Mouse (Mus musculus): Measurements from ENCODE around the gene Fblim1.

The Fblim1 gene

DNA sequence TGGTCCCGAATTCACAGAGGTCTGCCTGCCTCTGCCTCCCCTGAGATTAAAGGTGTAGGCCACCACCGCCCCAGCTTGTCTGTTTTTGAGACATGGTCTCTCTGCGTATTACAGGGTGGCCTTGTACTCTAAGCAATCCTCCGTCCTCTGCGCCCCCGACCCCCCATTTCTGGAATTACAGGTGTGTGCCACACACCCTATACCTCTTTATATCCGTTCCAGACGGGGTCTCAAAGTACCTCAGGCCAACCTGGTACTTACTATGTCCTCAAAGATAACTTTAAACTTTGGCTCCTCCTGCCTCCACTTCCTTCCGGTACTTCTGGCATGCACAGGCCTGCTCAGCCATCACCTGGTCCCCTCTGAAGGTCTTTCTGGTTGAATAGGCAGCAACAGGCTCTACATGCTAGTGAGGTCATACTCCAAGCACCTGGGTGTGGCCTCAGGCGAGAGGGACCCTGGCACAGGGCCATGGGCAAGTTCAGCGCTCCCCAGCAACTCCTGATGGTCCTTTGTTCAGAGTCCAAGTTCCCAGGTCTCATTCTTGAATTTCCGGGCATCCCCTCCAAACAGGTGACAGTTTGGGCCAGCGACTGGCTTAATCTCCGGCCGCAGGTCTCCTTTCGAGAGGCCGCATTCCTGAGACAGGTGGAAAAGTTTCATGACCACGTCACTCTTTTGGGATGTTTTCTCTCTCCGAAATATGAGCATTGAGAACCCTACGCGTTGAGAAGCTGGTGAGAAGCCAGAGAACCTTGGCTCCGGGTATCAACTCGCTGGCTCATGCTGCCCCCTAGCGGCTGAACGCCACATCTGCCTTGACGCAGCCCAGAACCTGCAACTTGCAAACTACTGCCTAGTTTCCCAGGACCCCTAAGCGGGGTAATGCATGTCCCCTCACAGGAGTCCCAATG is 30.9 kb downstream of the Fblim1 start:
- in situ Hi-C loops (cut with MboI; ENCODE audit: unreplicated experiment in 2 of 2): loop anchor here in 1 of 2 experiments (10.0 to 25.0 kb wide), 2 partner anchors 170 to 313 kb away; no protein-coding TSS in a partner anchor

DNA sequence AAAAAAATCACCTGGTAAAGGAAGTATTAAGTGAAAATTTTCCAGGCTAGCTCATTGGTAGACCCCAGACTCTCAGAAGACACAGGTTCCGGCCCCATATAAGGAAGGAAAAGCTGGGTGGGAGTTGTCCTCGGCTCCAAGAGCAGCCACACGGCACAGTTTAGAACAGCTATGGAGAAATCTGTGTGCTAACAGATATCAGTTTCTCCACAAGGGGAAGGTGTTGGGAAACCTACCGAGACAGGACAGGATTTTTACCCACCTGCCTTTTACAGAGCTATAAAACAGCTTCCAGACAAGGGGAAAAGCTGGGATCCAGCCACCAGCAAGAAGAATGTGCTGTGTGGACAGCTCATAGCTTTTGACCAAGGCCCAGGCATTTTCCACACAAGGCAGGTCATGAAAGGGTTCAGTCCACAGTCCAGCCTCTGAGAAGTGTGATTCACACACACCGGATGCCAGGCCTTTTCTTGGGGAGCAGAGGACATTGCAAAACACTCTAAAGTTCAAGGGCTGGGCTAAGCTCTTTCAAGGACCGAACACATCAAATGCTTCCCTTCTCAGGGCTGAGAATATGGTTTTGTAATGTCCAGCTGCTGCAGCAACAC is 32.4 kb downstream of the Fblim1 start:
- in situ Hi-C loops (cut with MboI; ENCODE audit: unreplicated experiment in 2 of 2): loop anchor here in 1 of 2 experiments (10.0 kb wide), 1 partner anchor 169 kb away; no protein-coding TSS in a partner anchor

DNA sequence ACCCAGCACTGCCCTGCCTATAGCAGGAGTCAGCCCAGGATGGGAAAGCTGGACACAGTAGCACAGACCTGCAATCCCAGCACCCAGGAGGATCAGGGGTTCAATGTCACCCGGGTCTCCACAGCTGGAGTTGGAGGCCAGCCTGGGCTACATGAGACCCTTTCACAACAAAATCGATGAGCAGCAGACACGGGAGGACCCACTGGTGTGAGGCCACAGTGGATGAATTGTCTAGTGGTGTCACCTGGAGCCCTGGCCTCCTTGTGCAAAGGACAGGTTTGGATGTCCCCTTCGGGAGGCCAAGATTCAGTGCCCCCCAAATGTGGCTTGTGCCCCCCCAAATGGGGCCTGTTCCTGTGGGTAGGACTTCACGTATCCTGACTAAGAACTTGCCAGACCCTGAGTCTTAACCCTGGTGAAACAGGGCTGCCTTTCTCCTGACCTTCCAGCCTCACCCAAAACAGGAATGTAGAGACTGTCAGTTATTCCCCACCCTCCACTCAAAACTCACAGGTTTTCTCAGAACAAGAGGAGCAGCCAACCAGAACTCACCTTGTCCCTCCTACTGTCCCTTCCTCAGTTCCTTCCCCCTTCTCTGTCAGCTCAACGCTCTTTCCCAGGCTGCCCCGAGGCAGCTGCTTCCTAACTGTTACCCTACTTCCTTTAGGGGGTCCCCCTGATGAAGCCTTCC is 33.1 kb downstream of the Fblim1 start:
- in situ Hi-C loops (cut with MboI; ENCODE audit: unreplicated experiment in 2 of 2): loop anchor here in 1 of 2 experiments (10.0 kb wide), 1 partner anchor 168 kb away; no protein-coding TSS in a partner anchor

DNA sequence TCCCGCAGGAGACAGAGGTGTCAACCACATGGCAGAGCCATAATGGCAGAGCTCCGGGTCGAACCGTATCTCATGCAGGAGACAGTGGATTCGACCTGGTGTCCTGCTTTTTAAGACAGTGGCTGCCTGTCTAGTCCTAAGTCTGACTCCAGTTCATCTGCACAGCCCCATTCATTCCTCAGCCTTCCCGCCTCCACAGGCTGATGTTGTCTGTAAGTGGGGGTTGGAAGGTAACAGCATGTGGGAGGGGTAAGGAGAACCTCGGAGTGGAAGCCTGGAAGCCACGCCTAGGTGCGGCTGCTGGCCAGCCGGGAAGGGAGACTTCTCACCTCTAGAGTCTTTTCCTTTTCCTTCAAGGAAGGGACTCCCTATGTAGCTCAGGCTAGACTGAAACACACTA is 34.0 kb downstream of the Fblim1 start:
- in situ Hi-C loops (cut with MboI; ENCODE audit: unreplicated experiment in 2 of 2): loop anchor here in 1 of 2 experiments (10.0 kb wide), 1 partner anchor 167 kb away; no protein-coding TSS in a partner anchor

DNA sequence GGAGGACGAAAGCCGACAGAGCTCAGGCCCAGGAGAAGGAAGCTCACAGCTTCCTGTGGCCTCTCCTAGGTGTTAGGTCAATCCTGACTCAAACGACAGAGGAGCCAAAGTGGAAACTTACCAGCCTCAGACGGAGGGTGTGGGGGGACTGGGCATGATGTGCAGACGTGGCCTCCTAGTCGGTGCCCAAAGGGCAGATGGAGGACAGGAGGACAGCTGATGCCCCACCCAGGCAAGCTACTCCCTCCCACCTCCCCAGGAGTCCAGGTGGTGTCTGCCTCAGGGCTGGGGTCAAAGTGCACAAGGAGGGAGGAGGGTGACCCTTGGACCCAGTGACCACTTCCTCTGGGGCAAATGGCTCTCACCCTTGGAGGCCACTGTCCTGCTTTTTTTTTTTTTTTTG is 34.6 kb downstream of the Fblim1 start:
- in situ Hi-C loops (cut with MboI; ENCODE audit: unreplicated experiment in 2 of 2): loop anchor here in 1 of 2 experiments (10.0 kb wide), 1 partner anchor 167 kb away; no protein-coding TSS in a partner anchor

DNA sequence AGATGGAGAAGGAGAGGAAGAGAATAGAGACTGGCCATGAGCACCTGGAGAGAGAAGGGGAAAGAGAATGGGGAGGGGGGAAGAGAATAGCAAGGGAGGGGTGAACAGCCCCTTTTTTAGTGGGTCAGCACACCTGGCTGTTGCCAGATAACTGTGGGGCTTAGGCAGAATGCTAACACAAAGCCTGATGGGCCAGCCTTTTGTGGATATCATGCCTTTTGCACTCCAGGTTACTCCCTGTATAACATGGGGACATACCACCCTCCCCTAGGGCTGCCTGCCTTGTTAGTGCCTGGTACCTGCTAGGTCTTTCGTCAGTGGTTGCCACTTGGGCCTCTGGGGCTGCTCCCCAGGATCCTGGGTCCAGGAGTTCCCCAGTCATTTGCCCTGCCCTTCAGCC is 35.1 kb downstream of the Fblim1 start:
- in situ Hi-C loops (cut with MboI; ENCODE audit: unreplicated experiment in 2 of 2): loop anchor here in 1 of 2 experiments (10.0 kb wide), 1 partner anchor 166 kb away; no protein-coding TSS in a partner anchor

DNA sequence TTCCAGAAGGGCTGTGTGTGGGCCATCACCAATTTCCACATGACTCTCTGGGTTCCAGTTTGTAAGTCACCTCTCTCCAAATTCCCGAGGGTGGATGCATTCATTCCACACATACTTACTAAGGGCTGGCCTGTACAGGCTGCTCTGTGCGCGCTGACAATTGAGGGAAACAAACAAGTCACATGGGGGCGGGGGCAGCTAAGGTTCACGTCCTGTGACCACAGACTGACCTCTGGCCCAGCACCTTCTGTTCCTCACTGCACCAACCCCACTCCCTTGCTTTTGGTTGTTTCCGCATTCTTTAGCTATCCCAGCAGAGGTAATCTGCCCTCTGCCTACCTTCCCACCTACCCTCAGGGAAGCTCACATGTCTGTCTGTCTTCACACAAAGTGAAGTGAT is 35.9 kb downstream of the Fblim1 start:
- in situ Hi-C loops (cut with MboI; ENCODE audit: unreplicated experiment in 2 of 2): loop anchor here in 1 of 2 experiments (10.0 kb wide), 1 partner anchor 165 kb away; no protein-coding TSS in a partner anchor

DNA sequence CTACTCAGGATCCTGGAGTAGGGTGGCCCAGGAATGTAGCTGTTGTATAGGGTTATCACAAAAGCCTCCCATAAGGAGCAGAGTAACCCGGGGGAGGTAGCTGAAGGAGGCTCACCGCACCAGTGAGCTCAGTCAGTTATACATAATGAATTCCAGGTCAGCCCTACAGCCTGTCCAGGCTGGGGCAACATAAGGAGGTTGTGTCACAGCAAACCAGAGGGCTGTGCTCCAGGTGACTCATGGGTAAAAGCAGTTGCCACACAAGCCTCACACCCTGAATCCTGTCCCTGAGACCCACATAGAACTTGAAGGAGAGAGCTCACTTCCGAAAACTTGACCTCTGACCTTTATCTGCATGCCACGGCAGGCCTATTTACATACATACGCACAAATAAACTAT is 36.9 kb downstream of the Fblim1 start:
- in situ Hi-C loops (cut with MboI; ENCODE audit: unreplicated experiment in 2 of 2): loop anchor here (5.0 kb wide), 2 partner anchors 137 to 142 kb away; no protein-coding TSS in a partner anchor

DNA sequence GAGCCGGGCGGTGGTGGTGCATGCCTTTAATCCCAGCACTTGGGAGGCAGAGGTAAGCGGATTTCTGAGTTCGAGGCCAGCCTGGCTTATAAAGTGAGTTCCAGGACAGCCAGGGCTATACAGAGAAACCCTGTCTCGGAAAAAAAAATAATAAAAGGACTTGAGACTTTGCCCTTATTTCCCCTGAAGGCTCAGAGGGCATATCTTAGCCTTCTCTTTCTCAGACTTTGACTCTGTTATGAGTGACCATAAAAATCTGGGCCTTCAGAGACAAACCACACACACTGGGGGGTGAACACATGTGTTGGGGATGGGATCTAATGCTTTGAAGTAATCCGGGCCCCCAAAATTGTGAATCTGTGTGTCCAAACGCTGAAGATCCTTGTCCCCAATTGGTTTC is 38.7 kb downstream of the Fblim1 start:
- in situ Hi-C loops (cut with MboI; ENCODE audit: unreplicated experiment in 2 of 2): loop anchor here (5.0 kb wide), 2 partner anchors 135 to 140 kb away; no protein-coding TSS in a partner anchor

DNA sequence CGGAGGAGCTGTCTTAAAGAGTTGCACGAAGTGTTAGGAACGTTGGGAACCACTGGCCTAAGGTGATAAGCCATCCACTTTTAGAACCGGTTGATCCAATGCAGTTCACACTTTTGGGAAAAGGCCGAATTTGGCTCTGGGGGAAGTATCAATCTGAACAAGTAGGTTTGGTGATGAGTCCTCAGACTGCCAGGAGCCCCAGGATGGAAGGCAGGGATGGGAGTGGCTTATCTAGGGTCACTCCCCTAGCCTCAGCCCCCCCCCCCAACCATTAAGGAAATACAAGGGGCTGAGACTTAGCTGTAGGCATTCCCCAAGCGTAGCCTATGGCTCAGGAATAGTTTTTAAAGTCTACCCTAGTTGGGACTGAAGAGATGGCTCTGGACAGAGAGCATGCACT is 39.7 kb downstream of the Fblim1 start:
- in situ Hi-C loops (cut with MboI; ENCODE audit: unreplicated experiment in 2 of 2): loop anchor here (5.0 kb wide), 2 partner anchors 134 to 139 kb away; no protein-coding TSS in a partner anchor

DNA sequence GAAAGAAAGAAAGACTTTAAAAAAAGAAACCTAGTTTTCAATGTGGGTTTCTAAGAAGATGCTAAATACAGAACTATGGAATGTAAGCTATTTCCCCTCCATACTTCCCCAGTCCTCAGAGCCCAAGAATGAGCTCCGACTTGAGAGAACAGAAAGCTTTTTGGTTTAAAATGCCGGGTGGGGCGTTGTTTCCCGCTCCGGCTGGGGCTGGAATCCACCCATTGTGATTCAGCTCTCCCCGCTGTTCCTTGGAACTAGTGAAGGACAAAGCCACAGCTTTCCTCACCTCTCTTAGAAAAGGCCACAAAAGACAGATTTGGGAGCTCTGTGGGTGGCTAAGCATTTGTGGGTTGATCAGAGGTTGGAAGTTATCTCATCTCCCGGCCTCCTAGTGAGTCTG is 40.6 kb downstream of the Fblim1 start:
- in situ Hi-C loops (cut with MboI; ENCODE audit: unreplicated experiment in 2 of 2): loop anchor here (5.0 kb wide), 2 partner anchors 133 to 138 kb away; no protein-coding TSS in a partner anchor

DNA sequence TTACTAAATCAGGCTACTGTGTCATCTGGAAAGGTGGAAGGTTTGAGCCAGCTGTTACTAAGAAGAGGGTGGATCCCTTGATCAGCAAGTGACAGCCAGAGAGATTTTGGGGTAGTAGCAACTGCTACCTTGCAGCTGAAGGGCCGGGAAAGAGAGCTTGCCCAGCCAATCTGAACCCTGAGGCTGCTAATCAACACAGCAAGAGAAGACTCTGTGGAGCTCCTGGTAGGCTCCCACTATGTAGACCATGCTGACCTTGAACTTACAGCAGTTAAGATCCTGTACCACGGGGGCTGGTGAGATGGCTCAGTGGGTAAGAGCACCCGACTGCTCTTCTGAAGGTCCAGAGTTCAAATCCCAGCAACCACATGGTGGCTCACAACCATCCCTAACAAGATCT is 41.2 kb downstream of the Fblim1 start:
- in situ Hi-C loops (cut with MboI; ENCODE audit: unreplicated experiment in 2 of 2): loop anchor here (5.0 kb wide), 3 partner anchors 77 to 137 kb away; no protein-coding TSS in a partner anchor

DNA sequence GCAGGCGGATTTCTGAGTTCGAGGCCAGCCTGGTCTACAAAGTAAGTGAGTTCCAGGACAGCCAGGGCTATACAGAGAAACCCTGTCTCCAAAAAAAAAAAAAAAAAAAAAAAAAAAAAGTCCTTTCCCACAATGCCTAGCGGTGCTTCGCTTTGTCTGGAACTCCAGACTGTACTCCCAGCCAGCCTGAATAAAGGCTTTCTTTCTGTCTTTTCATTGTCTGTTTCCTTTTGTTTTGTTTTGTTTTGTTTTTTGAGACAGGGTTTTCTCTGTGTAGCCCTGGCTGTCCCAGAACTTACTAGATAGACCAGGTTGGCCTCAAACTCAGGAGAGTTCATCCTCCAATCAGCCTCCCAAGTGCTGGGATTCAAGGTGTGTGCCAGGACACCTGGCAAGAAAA is 41.7 kb downstream of the Fblim1 start:
- in situ Hi-C loops (cut with MboI; ENCODE audit: unreplicated experiment in 2 of 2): loop anchor here in 1 of 2 experiments (5.0 kb wide), 1 partner anchor 77 kb away; no protein-coding TSS in a partner anchor

DNA sequence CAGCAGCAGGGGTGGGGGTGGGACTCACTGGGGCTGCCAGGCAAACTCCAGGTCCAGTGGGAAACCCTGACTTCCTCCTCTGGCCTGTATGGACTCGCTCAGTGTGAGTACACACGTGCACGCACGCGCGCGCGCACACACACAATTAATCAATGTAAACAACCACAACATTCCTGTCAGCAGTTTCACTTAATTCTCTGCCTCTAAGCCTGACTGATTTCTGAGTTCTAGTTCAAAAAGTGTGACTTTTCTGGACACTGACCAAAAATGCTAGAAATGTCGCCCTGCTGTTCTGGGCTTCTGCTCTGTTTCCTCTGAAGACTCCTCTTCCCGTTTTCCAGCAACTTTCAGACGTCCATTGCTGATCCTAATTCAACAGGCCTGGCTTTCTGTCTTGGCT is 43.6 kb downstream of the Fblim1 start:
- in situ Hi-C loops (cut with MboI; ENCODE audit: unreplicated experiment in 2 of 2): loop anchor here in 1 of 2 experiments (5.0 kb wide), 1 partner anchor 75 kb away; no protein-coding TSS in a partner anchor

DNA sequence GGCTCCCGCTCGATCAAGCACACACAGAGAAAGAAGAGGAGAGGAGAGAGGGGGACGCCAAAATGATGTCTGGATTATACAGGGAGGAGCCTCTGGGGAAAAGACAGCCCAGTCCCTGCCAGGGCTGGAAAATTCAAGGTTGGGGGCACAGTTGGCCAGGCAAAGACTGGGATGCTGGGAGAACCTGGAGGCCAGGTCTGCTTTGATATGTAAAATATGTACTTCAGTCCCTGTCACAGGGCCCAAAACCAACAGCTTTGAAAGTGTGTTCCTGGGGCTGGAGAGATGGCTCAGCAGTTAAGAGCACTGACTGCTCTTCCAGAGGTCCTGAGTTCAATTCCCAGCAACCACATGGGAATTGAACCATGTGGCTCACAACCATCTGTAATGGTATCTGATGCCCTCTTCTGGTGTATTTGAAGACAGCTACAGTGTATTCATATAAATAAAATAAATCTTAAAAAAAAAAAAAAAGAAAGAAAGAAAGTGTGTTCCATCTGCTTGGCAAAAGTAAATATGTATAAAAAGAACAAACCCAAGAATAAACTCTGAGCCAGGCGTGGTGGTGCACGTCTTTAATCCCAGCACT is 44.5 kb downstream of the Fblim1 start:
- in situ Hi-C loops (cut with MboI; ENCODE audit: unreplicated experiment in 2 of 2): loop anchor here in 1 of 2 experiments (5.0 kb wide), 1 partner anchor 74 kb away; no protein-coding TSS in a partner anchor

DNA sequence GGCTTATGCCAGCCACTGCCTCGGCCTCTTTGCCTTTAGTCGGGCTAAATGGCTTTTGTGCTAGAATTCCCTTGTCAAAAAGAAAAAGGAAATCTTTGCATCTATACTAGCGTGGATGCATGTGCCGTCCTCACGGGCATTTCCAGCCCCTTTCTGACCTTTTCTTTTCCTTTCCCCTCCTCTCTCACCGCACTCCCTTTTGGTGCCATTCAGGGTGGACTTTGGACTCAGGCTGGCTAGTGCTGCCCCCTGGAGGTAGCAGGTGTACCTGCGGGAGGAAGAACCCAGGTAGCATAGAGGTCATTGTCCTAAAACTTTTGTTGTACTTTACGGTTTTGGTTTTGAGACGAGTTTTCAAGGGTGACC is 46.0 kb downstream of the Fblim1 start:
- in situ Hi-C loops (cut with MboI; ENCODE audit: unreplicated experiment in 2 of 2): loop anchor here (5.0 to 10.0 kb wide), 3 partner anchors 73 to 265 kb away; partner anchors contain the start of gene Ddi2 (in 1 of the 2)

DNA sequence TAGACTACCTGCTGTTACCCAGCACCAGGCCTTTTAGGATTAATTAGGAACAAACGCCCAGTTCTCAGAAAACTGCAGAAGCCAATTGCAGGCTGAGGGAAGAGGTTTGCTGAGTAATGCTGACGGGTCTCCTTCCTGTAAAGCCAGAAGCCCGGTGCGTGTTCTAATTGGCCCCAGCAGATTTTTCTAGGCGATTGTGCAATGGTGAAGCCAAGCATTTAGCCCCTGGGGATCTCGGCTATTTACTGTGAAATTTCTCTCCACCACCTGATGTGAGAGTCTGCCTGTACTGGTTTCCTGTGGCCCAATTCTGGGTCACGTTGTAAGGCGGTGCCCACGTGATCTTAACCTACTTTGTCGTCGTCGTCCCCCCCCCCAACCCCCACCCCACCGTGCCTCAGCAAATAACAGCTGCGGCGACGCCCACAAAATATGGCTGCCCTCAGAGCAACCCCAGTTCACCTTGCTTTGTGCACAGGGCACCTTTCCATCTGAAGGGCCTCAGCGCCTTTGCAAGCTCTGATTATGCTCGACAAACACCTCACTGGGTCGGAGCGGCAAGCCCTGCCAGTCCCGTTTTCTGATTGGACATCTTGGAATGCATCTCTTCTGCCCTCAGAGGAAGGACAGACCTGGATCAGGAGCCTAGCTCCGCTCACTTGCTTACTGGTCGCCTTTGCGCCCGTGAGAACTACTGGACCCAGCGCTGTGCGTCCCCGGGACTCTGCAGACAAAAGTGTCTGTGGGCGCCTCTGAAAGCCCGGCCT is 46.6 kb downstream of the Fblim1 start:
- in situ Hi-C loops (cut with MboI; ENCODE audit: unreplicated experiment in 2 of 2): loop anchor here in 1 of 2 experiments (5.0 to 10.0 kb wide), 3 partner anchors 72 to 265 kb away; partner anchors contain the start of gene Ddi2

DNA sequence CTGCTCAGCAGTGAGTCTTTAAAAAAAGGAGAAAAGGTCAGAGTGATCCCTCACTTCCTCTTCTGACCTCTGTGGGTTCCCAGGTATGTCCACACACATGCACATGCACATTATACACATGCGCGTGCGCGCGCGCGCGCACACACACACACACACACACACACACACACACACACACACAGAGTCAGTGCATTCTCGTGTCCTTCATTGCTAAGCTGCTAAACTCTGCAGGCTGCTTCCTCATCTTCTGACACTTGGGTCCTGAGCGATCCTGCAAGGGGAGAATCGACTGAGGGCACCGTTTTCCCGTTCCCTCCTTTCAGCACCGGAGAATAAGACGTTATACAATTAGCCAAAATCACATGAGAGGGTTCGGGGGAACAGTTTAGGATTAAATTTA is 47.2 kb downstream of the Fblim1 start:
- in situ Hi-C loops (cut with MboI; ENCODE audit: unreplicated experiment in 2 of 2): loop anchor here in 1 of 2 experiments (5.0 to 10.0 kb wide), 3 partner anchors 71 to 264 kb away; partner anchors contain the start of gene Ddi2

DNA sequence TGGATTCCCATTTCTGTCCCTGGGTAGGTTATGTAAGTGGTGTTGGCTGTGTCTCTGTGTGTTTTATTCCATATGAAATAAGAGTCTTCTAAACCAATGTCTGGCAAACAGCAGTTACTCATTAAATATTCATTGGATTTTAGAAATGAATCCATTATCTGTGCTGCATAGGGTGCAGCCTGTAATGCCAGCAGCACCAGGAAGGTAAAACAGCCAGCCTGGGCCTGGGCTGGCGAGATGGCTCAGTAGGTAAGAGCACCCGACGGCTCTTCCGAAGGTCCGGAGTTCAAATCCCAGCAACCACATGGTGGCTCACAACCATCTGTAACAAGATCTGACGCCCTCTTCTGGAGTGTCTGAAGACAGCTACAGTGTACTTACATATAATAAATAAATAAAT is 49.7 kb downstream of the Fblim1 start:
- in situ Hi-C loops (cut with MboI; ENCODE audit: unreplicated experiment in 2 of 2): loop anchor here in 1 of 2 experiments (5.0 to 10.0 kb wide), 3 partner anchors 69 to 261 kb away; partner anchors contain the start of gene Ddi2

Measured in v-Abl transformed pro-B cells (cell line).